Mouse (Mus musculus): ENCODE results near the gene Ccdc62. TPM values are rescaled to one million over a fixed set of nuclear protein-coding genes. Genes with fewer than 3 reads are reported as not detected.
A peak's percentile ranks its signal among the peaks of the same experiment; 100 is the strongest.

Gene Ccdc62
- polyA plus RNA-seq, 2 experiments = 2.7 to 3.4 TPM

GRCm38 (mm10) chr5:123974616-123975111 lies 44.2 kb downstream of the Ccdc62 start:
- H3K4me1 ChIP-seq (replicated peaks; ENCODE audit: control insufficient read depth in 2 of 2, insufficient read depth in 2 of 2, low read length in 1 of 2) = peaks cover 0 to 5% of the 10 kb centered on the region in 2 experiments; a peak in 2 of 4 replicates
- no peak overlapping the region for H3K27ac ChIP-seq
- ATAC-seq (ENCODE audit: insufficient read depth) (no peak), DNase-seq (ENCODE audit: low read depth in 3 of 3, low spot score in 3 of 3) (no peak)
- no peak for TF ChIP-seq CTCF (IDR thresholded peaks at IDR 0.05; ENCODE audit: low read depth)
- no peak for TF ChIP-seq EP300 (IDR thresholded peaks at IDR 0.05; ENCODE audit: low read depth)
- peaks cover 3% of the 10 kb centered on the region for H3K27me3 ChIP-seq (ENCODE audit: control insufficient read depth, insufficient read depth, low read length)
- peak overlapping the region; percentile 67 for H3K9ac ChIP-seq (replicated peaks)
- 30% methylated on average over 11 of the region's 11 CpGs for WGBS (ENCODE audit: insufficient replicate concordance)
- no peaks in the 10 kb centered on the region for H3K36me3 ChIP-seq (replicated peaks; ENCODE audit: control insufficient read depth, insufficient read depth, low read depth)
- H3K4me2 ChIP-seq (ENCODE audit: low read depth) = peak overlapping the region; percentile 97
- peak overlapping the region; percentile 18 to 79 for H3K4me3 ChIP-seq (ENCODE audit: insufficient read depth in 1 of 2, low read depth in 2 of 2, low read length in 2 of 2)
- H3K9me3 ChIP-seq (ENCODE audit: control insufficient read depth, low read length) = no peaks in the 10 kb centered on the region

- Histone ChIP-seq H3K4me2 (ENCODE audit: low read depth) (peak overlapping the region; percentile 97), H3K9me3 (ENCODE audit: control insufficient read depth, low read length) (no peaks in the 10 kb centered on the region), H3K27me3 (ENCODE audit: control insufficient read depth, insufficient read depth, low read length) (peaks cover 3% of the 10 kb centered on the region), H3K4me1 (replicated peaks; ENCODE audit: control insufficient read depth in 2 of 2, insufficient read depth in 2 of 2, low read length in 1 of 2) (peaks cover 0 to 5% of the 10 kb centered on the region in 2 experiments; a peak in 2 of 4 replicates), H3K27ac (no peak overlapping the region), H3K36me3 (replicated peaks; ENCODE audit: control insufficient read depth, insufficient read depth, low read depth) (no peaks in the 10 kb centered on the region), H3K4me3 (ENCODE audit: insufficient read depth in 1 of 2, low read depth in 2 of 2, low read length in 2 of 2) (peak overlapping the region; percentile 24 to 79; a peak in 3 of 4 replicates), H3K9ac (replicated peaks) (no peak overlapping the region)
- TF ChIP-seq CTCF (IDR thresholded peaks at IDR 0.05; ENCODE audit: low read depth) (no peak), EP300 (IDR thresholded peaks at IDR 0.05; ENCODE audit: low read depth) (no peak)
- 40% methylated on average over 6 of the region's 6 CpGs for WGBS (ENCODE audit: insufficient replicate concordance)
- DNase-seq (ENCODE audit: low read depth in 3 of 3, low spot score in 3 of 3) (no peak), ATAC-seq (ENCODE audit: insufficient read depth) (no peak)
These were observed 45.2 kb downstream of the Ccdc62 start for GRCm38 (mm10) chr5:123975668-123976180.

- Histone ChIP-seq H3K9me3 (ENCODE audit: control insufficient read depth, low read length) (no peaks in the 10 kb centered on the region), H3K4me3 (ENCODE audit: insufficient read depth in 1 of 2, low read depth in 2 of 2, low read length in 2 of 2) (peak overlapping the region in 1 of 2 experiments; percentile 7; a peak in 1 of 4 replicates), H3K4me1 (replicated peaks; ENCODE audit: control insufficient read depth in 2 of 2, insufficient read depth in 2 of 2, low read length in 1 of 2) (peaks cover 0 to 7% of the 10 kb centered on the region in 2 experiments; a peak in 2 of 4 replicates), H3K36me3 (replicated peaks; ENCODE audit: control insufficient read depth, insufficient read depth, low read depth) (no peaks in the 10 kb centered on the region), H3K27ac (no peak overlapping the region), H3K4me2 (ENCODE audit: low read depth) (peak overlapping the region; percentile 8; the same call in 1 of the 2 replicates), H3K27me3 (ENCODE audit: control insufficient read depth, insufficient read depth, low read length) (peaks cover 3% of the 10 kb centered on the region), H3K9ac (replicated peaks) (no peak overlapping the region)
- ATAC-seq (ENCODE audit: insufficient read depth) = no peak
- no peak for DNase-seq (ENCODE audit: low read depth in 3 of 3, low spot score in 3 of 3)
- TF ChIP-seq EP300 (IDR thresholded peaks at IDR 0.05; ENCODE audit: low read depth) = no peak
- TF ChIP-seq CTCF (IDR thresholded peaks at IDR 0.05; ENCODE audit: low read depth) = no peak
- 64% methylated on average over 3 of the region's 3 CpGs for WGBS (ENCODE audit: insufficient replicate concordance)
These were observed 46.8 kb downstream of the Ccdc62 start for GRCm38 (mm10) chr5:123977231-123977630.

- Histone ChIP-seq H3K36me3 (replicated peaks; ENCODE audit: control insufficient read depth, insufficient read depth, low read depth) (no peaks in the 10 kb centered on the region), H3K9ac (replicated peaks) (no peak overlapping the region), H3K9me3 (ENCODE audit: control insufficient read depth, low read length) (no peaks in the 10 kb centered on the region), H3K27me3 (ENCODE audit: control insufficient read depth, insufficient read depth, low read length) (peaks cover 3% of the 10 kb centered on the region), H3K4me2 (ENCODE audit: low read depth) (peak overlapping the region; percentile 8; the same call in 1 of the 2 replicates), H3K27ac (no peak overlapping the region), H3K4me1 (replicated peaks; ENCODE audit: control insufficient read depth in 2 of 2, insufficient read depth in 2 of 2, low read length in 1 of 2) (peaks cover 0 to 7% of the 10 kb centered on the region in 2 experiments; a peak in 2 of 4 replicates), H3K4me3 (ENCODE audit: insufficient read depth in 1 of 2, low read depth in 2 of 2, low read length in 2 of 2) (no peak overlapping the region)
- ATAC-seq (ENCODE audit: insufficient read depth) (no peak), DNase-seq (ENCODE audit: low read depth in 3 of 3, low spot score in 3 of 3) (no peak)
- no peak for TF ChIP-seq EP300 (IDR thresholded peaks at IDR 0.05; ENCODE audit: low read depth)
- TF ChIP-seq CTCF (IDR thresholded peaks at IDR 0.05; ENCODE audit: low read depth) = no peak
- 64% methylated on average over 5 of the region's 5 CpGs for WGBS (ENCODE audit: insufficient replicate concordance)
These were observed 47.7 kb downstream of the Ccdc62 start for GRCm38 (mm10) chr5:123978131-123978530.

- H3K9ac ChIP-seq (replicated peaks) = no peak overlapping the region
- TF ChIP-seq EP300 (IDR thresholded peaks at IDR 0.05; ENCODE audit: low read depth) (no peak), CTCF (IDR thresholded peaks at IDR 0.05; ENCODE audit: low read depth) (no peak)
- no peak overlapping the region for H3K4me3 ChIP-seq (ENCODE audit: insufficient read depth in 1 of 2, low read depth in 2 of 2, low read length in 2 of 2)
- whole genome bisulfite sequencing (ENCODE audit: insufficient replicate concordance) = 70% methylated on average over 18 of the region's 18 CpGs
- no peak for DNase-seq (ENCODE audit: low read depth in 3 of 3, low spot score in 3 of 3)
- H3K4me1 ChIP-seq (replicated peaks; ENCODE audit: control insufficient read depth in 2 of 2, insufficient read depth in 2 of 2, low read length in 1 of 2) = peaks cover 0 to 7% of the 10 kb centered on the region in 2 experiments; a peak in 2 of 4 replicates
- no peak overlapping the region for H3K4me2 ChIP-seq (ENCODE audit: low read depth)
- no peaks in the 10 kb centered on the region; the same call in 1 of the 2 replicates for H3K27me3 ChIP-seq (ENCODE audit: control insufficient read depth, insufficient read depth, low read length)
- no peak for ATAC-seq (ENCODE audit: insufficient read depth)
- no peak overlapping the region for H3K27ac ChIP-seq
- H3K9me3 ChIP-seq (ENCODE audit: control insufficient read depth, low read length) = no peaks in the 10 kb centered on the region
- H3K36me3 ChIP-seq (replicated peaks; ENCODE audit: control insufficient read depth, insufficient read depth, low read depth) = no peaks in the 10 kb centered on the region
These were observed 48.9 kb downstream of the Ccdc62 start for GRCm38 (mm10) chr5:123979221-123979979.

All from liver, embryonic 14.5 days (tissue).